Mouse (Mus musculus) retina, adult 2 months (tissue): Measurements from ENCODE around the gene Casp7.

ENCODE experiments used
- DNase-seq: peaks from one replicate; pipeline ENCODE4 v3.0.0-alpha.2; 2012; ENCODE audit warnings: low read depth, low spot score

Casp7 gene

GRCm38 (mm10) chr19:56470286-56471020 is 73.5 kb downstream of the Casp7 start:
- DNase-seq = no peak

- no peak for DNase-seq
Observed at GRCm38 (mm10) chr19:56471934-56472333, 75.0 kb downstream of the Casp7 start.

GRCm38 (mm10) chr19:56474869-56475550 is 78.1 kb downstream of the Casp7 start:
- DNase-seq = no peak

- DNase-seq = no peak
Observed at GRCm38 (mm10) chr19:56476546-56476945, 79.6 kb downstream of the Casp7 start.

GRCm38 (mm10) chr19:56477253-56477652 is 80.3 kb downstream of the Casp7 start:
- no peak for DNase-seq

GRCm38 (mm10) chr19:56477832-56478231 is 80.9 kb downstream of the Casp7 start:
- no peak for DNase-seq

- DNase-seq = no peak
Observed at GRCm38 (mm10) chr19:56484630-56485375, 87.9 kb downstream of the Casp7 start.

GRCm38 (mm10) chr19:56485376-56486271 is 88.7 kb downstream of the Casp7 start:
- no peak for DNase-seq

GRCm38 (mm10) chr19:56486926-56487325 is 90.0 kb downstream of the Casp7 start:
- DNase-seq = no peak

GRCm38 (mm10) chr19:56487339-56487738 is 90.4 kb downstream of the Casp7 start:
- DNase-seq = no peak

GRCm38 (mm10) chr19:56489601-56490000 is 92.7 kb downstream of the Casp7 start:
- no peak for DNase-seq
